Mouse (Mus musculus): ENCODE measurements around the gene Notch2. TPM values are rescaled to one million over a fixed set of nuclear protein-coding genes. Genes with fewer than 3 reads are reported as not detected.

The Notch2 gene
- total and polyA plus RNA-seq, 3 experiments: 3.3 to 11.3 (median 11.1) TPM

- H3K4me3 ChIP-seq (replicated peaks in 1 of 3; ENCODE audit: low read depth in 2 of 3, low read length in 2 of 3, poor library complexity in 1 of 3): no peak overlapping the region
- no peak overlapping the region for H3K27ac ChIP-seq (ENCODE audit: insufficient read depth, low read depth)
- TF ChIP-seq JUND (conservative IDR thresholded peaks at IDR 0.05; ENCODE audit: low read depth, low read length) (no peak), UBTF (IDR thresholded peaks at IDR 0.05; ENCODE audit: low read depth, low read length) (no peak), IRF4 (IDR thresholded peaks at IDR 0.05; ENCODE audit: low read depth, low read length) (no peak), ETS1 (conservative IDR thresholded peaks at IDR 0.05; ENCODE audit: low read depth, low read length) (no peak), HCFC1 (IDR thresholded peaks at IDR 0.05; ENCODE audit: low read depth, low read length) (no peak), MAFK (IDR thresholded peaks at IDR 0.05; ENCODE audit: insufficient replicate concordance, low read length) (no peak), ZKSCAN1 (IDR thresholded peaks at IDR 0.05; ENCODE audit: borderline replicate concordance, low read depth, low read length) (no peak), CHD2 (IDR thresholded peaks at IDR 0.05; ENCODE audit: low read length) (no peak), CHD1 (IDR thresholded peaks at IDR 0.05; ENCODE audit: low read depth, low read length) (no peak), MAZ (IDR thresholded peaks at IDR 0.05; ENCODE audit: low read depth, low read length) (no peak)
- dilution Hi-C loops (cut with MboI; ENCODE audit: extremely low pct_ligation_motif_present, extremely low pct_unique_long_range_greater_than_20kb, low sequenced_read_pairs) (no loop called here), in situ Hi-C loops (cut with MboI; ENCODE audit: low pct_ligation_motif_present, low pct_unique_long_range_greater_than_20kb, low sequenced_read_pairs) (no loop called here)
- no peak overlapping the region for H3K9ac ChIP-seq (ENCODE audit: insufficient read depth, low read depth)
- no peak for DNase-seq (ENCODE audit: extremely low read depth)
- no peaks in the 10 kb centered on the region for H3K79me2 ChIP-seq (replicated peaks; ENCODE audit: control insufficient read depth, extremely low read depth, insufficient read depth, poor library complexity, severe bottlenecking)
- H3K27me3 ChIP-seq (replicated peaks): no peaks in the 10 kb centered on the region
- peaks cover 0 to 64% of the 10 kb centered on the region in 2 experiments for H3K36me3 ChIP-seq (replicated peaks in 1 of 2; ENCODE audit: control insufficient read depth in 1 of 2, insufficient read depth in 1 of 2, low read length in 1 of 2)
- no peak overlapping the region for H3K4me2 ChIP-seq (ENCODE audit: insufficient read depth, low read depth, poor library complexity, severe bottlenecking)
- H3K9me3 ChIP-seq (replicated peaks; ENCODE audit: low read length): no peaks in the 10 kb centered on the region
- H3K4me1 ChIP-seq (ENCODE audit: control insufficient read depth in 1 of 2, insufficient read depth in 2 of 2): peaks cover 0 to 6% of the 10 kb centered on the region in 2 experiments; a peak in 1 of 4 replicates
These were observed 79.5 kb downstream of the Notch2 start for GRCm38 (mm10) chr3:98092680-98093370.

- in situ Hi-C loops (cut with MboI; ENCODE audit: low pct_ligation_motif_present, low pct_unique_long_range_greater_than_20kb, low sequenced_read_pairs): no loop called here
- Histone ChIP-seq H3K36me3 (replicated peaks in 1 of 2; ENCODE audit: control insufficient read depth in 1 of 2, insufficient read depth in 1 of 2, low read length in 1 of 2) (peaks cover 11 to 67% of the 10 kb centered on the region in 2 experiments), H3K9me3 (replicated peaks; ENCODE audit: low read length) (no peaks in the 10 kb centered on the region), H3K27ac (ENCODE audit: insufficient read depth, low read depth) (no peak overlapping the region), H3K4me3 (replicated peaks in 1 of 3; ENCODE audit: low read depth in 2 of 3, low read length in 2 of 3, poor library complexity in 1 of 3) (no peak overlapping the region), H3K27me3 (replicated peaks) (no peaks in the 10 kb centered on the region), H3K4me1 (ENCODE audit: control insufficient read depth in 1 of 2, insufficient read depth in 2 of 2) (peaks cover 0 to 6% of the 10 kb centered on the region in 2 experiments; a peak in 1 of 4 replicates), H3K4me2 (ENCODE audit: insufficient read depth, low read depth, poor library complexity, severe bottlenecking) (no peak overlapping the region), H3K9ac (ENCODE audit: insufficient read depth, low read depth) (no peak overlapping the region), H3K79me2 (replicated peaks; ENCODE audit: control insufficient read depth, extremely low read depth, insufficient read depth, poor library complexity, severe bottlenecking) (no peaks in the 10 kb centered on the region)
- DNase-seq (ENCODE audit: extremely low read depth): no peak
- dilution Hi-C loops (cut with MboI; ENCODE audit: extremely low pct_ligation_motif_present, extremely low pct_unique_long_range_greater_than_20kb, low sequenced_read_pairs): no loop called here
- TF ChIP-seq MEF2A (IDR thresholded peaks at IDR 0.05; ENCODE audit: borderline replicate concordance, low read depth, low read length): no peak
- TF ChIP-seq ZKSCAN1 (IDR thresholded peaks at IDR 0.05; ENCODE audit: borderline replicate concordance, low read depth, low read length): no peak
- no peak for TF ChIP-seq NELFE (IDR thresholded peaks at IDR 0.05; ENCODE audit: low read depth, low read length)
- TF ChIP-seq RCOR1 (conservative IDR thresholded peaks at IDR 0.05; ENCODE audit: low read depth, low read length): no peak
- no peak for TF ChIP-seq BHLHE40 (IDR thresholded peaks at IDR 0.05; ENCODE audit: low read depth, low read length)
- no peak for TF ChIP-seq CHD2 (IDR thresholded peaks at IDR 0.05; ENCODE audit: low read length)
- no peak for TF ChIP-seq KAT2A (IDR thresholded peaks at IDR 0.05; ENCODE audit: insufficient replicate concordance, low read length)
- TF ChIP-seq JUND (conservative IDR thresholded peaks at IDR 0.05; ENCODE audit: low read depth, low read length): no peak
- TF ChIP-seq IRF4 (IDR thresholded peaks at IDR 0.05; ENCODE audit: low read depth, low read length): no peak
- no peak for TF ChIP-seq MYC (IDR thresholded peaks at IDR 0.05; ENCODE audit: low read depth, low read length)
- TF ChIP-seq ZMIZ1 (IDR thresholded peaks at IDR 0.05; ENCODE audit: low read depth, low read length): no peak
These were observed 80.6 kb downstream of the Notch2 start for GRCm38 (mm10) chr3:98093954-98094353.

All from CH12.LX (cell line).